ENCODE assay signal across 21 mouse cellular contexts in genomic region chr1:165205591-165205990, GRCm38 (mm10). TPM values are rescaled to one million over a fixed set of nuclear protein-coding genes. Genes with fewer than 3 reads are reported as not detected.
"Had no signal": no experiment of that assay in that cellular context is flagged by ENCODE, and none has a peak within 500 bp of the region (broad histone marks: within the 10 kb centered on the region; RNA-seq: fewer than 3 reads in every experiment).

No protein-coding gene starts in this region.

- H3K9ac ChIP-seq: limb, embryonic 12.5 days; limb, embryonic 15.5 days; liver, embryonic 12.5 days; liver, embryonic 15.5 days; midbrain, embryonic 13.5 days; neural tube, embryonic 13.5 days; stomach, embryonic 15.5 days had no signal

- H3K27me3 ChIP-seq: limb, embryonic 12.5 days; limb, embryonic 15.5 days; liver, embryonic 15.5 days; midbrain, embryonic 13.5 days; neural tube, embryonic 13.5 days; stomach, embryonic 15.5 days had no signal

- H3K4me1 ChIP-seq: limb, embryonic 15.5 days; liver, embryonic 12.5 days; liver, embryonic 15.5 days; midbrain, embryonic 13.5 days; neural tube, embryonic 13.5 days; stomach, embryonic 15.5 days had no signal

- H3K4me2 ChIP-seq: limb, embryonic 12.5 days; limb, embryonic 15.5 days; liver, embryonic 12.5 days; liver, embryonic 15.5 days; midbrain, embryonic 13.5 days; neural tube, embryonic 13.5 days; stomach, embryonic 15.5 days had no signal

- DNase-seq: kidney, adult 2 months; kidney, postnatal 10 days; kidney, postnatal 4 days; left cerebral cortex, postnatal 4 days; lung, adult 2 months; lung, postnatal 14 days; lung, postnatal 4 days; retina, postnatal 1 day; right cerebral cortex, postnatal 25 days; spleen, adult 18-20 months; thymus, postnatal 25 days had no signal

- ATAC-seq: intestine, embryonic 16.5 days; liver, embryonic 12.5 days; midbrain, embryonic 13.5 days; midbrain, embryonic 16.5 days had no signal

- H3K27ac ChIP-seq: limb, embryonic 12.5 days; limb, embryonic 15.5 days; liver, embryonic 12.5 days; liver, embryonic 15.5 days; midbrain, embryonic 13.5 days; neural tube, embryonic 13.5 days; stomach, embryonic 15.5 days had no signal

- H3K4me3 ChIP-seq: limb, embryonic 12.5 days; limb, embryonic 15.5 days; liver, embryonic 12.5 days; liver, embryonic 15.5 days; midbrain, embryonic 13.5 days; myocyte; neural tube, embryonic 13.5 days; stomach, embryonic 15.5 days had no signal

- H3K36me3 ChIP-seq: limb, embryonic 12.5 days; limb, embryonic 15.5 days; liver, embryonic 12.5 days; liver, embryonic 15.5 days; midbrain, embryonic 13.5 days; neural tube, embryonic 13.5 days; stomach, embryonic 15.5 days had no signal

- H3K9me3 ChIP-seq: limb, embryonic 12.5 days; limb, embryonic 15.5 days; liver, embryonic 12.5 days; liver, embryonic 15.5 days; midbrain, embryonic 13.5 days; neural tube, embryonic 13.5 days; stomach, embryonic 15.5 days had no signal

RNA-seq across cellular contexts. Expression of gene Tbx19, which starts 45.0 kb away (rescaled TPM):
- polyA plus RNA-seq: intestine, embryonic 16.5 days; kidney, adult 2 months; limb, embryonic 12.5 days; limb, embryonic 15.5 days; liver, embryonic 12.5 days; liver, embryonic 15.5 days; midbrain, embryonic 13.5 days; myocyte; neural tube, embryonic 13.5 days; stomach, embryonic 15.5 days had no signal
